Mouse (Mus musculus) frontal cortex, postnatal 10 days (tissue): ENCODE measurements around the gene Tenm4.

ENCODE experiments used
- DNase-seq, 2 experiments: peaks; one replicate each; pipeline ENCODE4 v3.0.0; 2022; ENCODE audit warnings: low spot score in 2 of 2, mixed read lengths in 1 of 2

The Tenm4 gene

GRCm38 (mm10) chr7:96408161-96408889 lies 237.3 kb downstream of the Tenm4 start:
- DNase-seq = no peak

- no peak for DNase-seq
These were observed 238.4 kb downstream of the Tenm4 start for GRCm38 (mm10) chr7:96409323-96409880.

- DNase-seq = no peak
These were observed 242.8 kb downstream of the Tenm4 start for GRCm38 (mm10) chr7:96413822-96414221.

GRCm38 (mm10) chr7:96414290-96415055 lies 243.4 kb downstream of the Tenm4 start:
- DNase-seq = no peak

- DNase-seq = peak; percentile 46 to 59
These were observed 246.4 kb downstream of the Tenm4 start for GRCm38 (mm10) chr7:96417251-96418004.

- DNase-seq = no peak
These were observed 247.1 kb downstream of the Tenm4 start for GRCm38 (mm10) chr7:96418146-96418545.

GRCm38 (mm10) chr7:96420045-96420444 lies 249.0 kb downstream of the Tenm4 start:
- no peak for DNase-seq

- no peak for DNase-seq
These were observed 250.0 kb downstream of the Tenm4 start for GRCm38 (mm10) chr7:96420926-96421605.

- no peak for DNase-seq
These were observed 255.9 kb downstream of the Tenm4 start for GRCm38 (mm10) chr7:96426954-96427353.

- DNase-seq = no peak
These were observed 262.3 kb downstream of the Tenm4 start for GRCm38 (mm10) chr7:96433307-96433706.

- DNase-seq = no peak
These were observed 267.3 kb downstream of the Tenm4 start for GRCm38 (mm10) chr7:96438392-96438791.

- no peak for DNase-seq
These were observed 269.2 kb downstream of the Tenm4 start for GRCm38 (mm10) chr7:96440161-96440707.

GRCm38 (mm10) chr7:96445771-96446170 lies 274.7 kb downstream of the Tenm4 start:
- no peak for DNase-seq

GRCm38 (mm10) chr7:96447806-96448397 lies 276.9 kb downstream of the Tenm4 start:
- DNase-seq = no peak

- no peak for DNase-seq
These were observed 284.9 kb downstream of the Tenm4 start for GRCm38 (mm10) chr7:96455957-96456356.

- DNase-seq = no peak
These were observed 285.6 kb downstream of the Tenm4 start for GRCm38 (mm10) chr7:96456618-96457017.

- DNase-seq = no peak
These were observed 286.8 kb downstream of the Tenm4 start for GRCm38 (mm10) chr7:96457891-96458290.

GRCm38 (mm10) chr7:96458992-96459391 lies 287.9 kb downstream of the Tenm4 start:
- no peak for DNase-seq

- DNase-seq = no peak
These were observed 295.7 kb downstream of the Tenm4 start for GRCm38 (mm10) chr7:96466761-96467160.

GRCm38 (mm10) chr7:96470821-96471220 lies 299.8 kb downstream of the Tenm4 start:
- no peak for DNase-seq
